Mouse (Mus musculus) lung, postnatal 25 days (tissue): ENCODE measurements around the gene Paqr8.
"Not testable (repeated sequence)": the region's sequence is repeated elsewhere in the genome, so short reads cannot be mapped to it uniquely, and the experiment has no call there.

Experiments
- DNase-seq: peaks from one replicate; pipeline ENCODE4 v3.0.0; 2022; ENCODE audit warnings: low spot score

Paqr8 gene

DNA sequence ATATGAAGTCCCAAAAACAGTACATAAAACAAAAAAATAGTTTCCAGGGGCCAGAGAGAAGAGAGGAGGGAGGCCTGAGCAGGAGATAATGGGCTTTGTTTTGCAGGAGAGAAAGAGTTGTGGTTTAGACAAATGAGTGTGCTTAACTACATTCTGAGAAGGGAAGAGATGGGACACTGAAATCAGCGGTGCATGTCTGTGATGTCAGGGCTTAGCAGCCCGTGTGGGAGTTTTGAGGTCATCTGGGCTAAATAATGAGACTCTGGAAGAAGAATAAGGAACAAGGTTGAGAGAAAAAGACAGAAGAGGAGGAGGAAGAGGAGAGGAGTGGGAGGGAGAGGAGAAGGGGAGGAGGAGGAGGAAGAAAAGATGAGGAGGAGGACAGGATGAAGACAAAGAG lies 21.7 kb downstream of the Paqr8 start:
- DNase-seq: no peak

DNA sequence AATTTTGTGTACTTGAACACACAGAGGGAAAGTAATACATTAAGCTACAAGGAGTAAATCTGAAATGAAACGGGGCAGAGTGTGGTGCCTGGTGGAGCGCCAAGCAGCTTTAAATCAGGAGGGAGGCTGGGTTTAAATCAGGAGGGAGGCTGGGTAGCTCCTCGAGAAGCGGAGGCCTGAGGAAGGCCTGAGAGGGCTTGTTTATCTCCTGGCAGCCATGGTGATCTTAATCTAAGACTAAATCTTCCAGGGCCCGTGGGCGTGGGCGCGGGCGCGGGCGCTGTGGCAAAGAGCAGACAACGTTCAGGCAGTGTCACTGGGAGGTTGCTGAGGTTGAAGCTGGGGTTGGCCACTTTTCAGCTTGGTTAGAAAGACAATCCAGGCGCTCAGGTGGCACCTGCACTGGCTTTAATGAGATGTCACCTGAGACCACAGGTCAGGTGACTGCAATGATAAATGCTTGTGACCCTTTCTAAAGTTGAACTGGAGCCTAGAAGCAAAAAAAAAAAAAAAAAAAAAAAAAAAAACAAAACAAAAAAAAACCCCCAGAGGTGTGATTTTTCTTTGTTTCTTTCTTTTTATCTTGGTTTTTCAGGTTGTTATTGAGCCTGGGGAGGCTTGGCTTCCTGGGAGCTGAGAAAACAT lies 22.2 kb downstream of the Paqr8 start:
- DNase-seq: no peak

DNA sequence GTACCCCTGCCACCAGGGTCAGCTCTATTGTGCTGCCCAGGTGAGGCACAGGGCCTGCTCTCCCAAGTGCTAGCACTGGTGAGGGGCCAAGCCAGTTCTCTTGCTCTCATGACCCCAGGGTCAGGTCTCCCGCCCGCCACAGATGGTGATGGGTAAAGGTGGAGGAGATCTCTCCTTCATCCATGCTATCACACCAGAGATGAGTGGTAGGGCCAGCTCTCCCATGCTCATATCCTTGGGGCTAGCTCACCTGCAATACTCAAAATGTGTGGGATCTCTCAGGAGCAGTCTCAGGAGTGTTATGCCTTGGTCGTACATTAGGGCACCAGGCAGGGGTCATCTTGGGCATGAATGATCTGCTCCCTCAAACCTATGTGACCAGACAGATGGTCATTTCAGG lies 24.4 kb downstream of the Paqr8 start:
- DNase-seq: no peak

GRCm38 (mm10) chr1:20915608-20916007 lies 25.2 kb downstream of the Paqr8 start:
- DNase-seq: no peak

GRCm38 (mm10) chr1:20917496-20918050 lies 27.2 kb downstream of the Paqr8 start:
- DNase-seq: no peak

DNA sequence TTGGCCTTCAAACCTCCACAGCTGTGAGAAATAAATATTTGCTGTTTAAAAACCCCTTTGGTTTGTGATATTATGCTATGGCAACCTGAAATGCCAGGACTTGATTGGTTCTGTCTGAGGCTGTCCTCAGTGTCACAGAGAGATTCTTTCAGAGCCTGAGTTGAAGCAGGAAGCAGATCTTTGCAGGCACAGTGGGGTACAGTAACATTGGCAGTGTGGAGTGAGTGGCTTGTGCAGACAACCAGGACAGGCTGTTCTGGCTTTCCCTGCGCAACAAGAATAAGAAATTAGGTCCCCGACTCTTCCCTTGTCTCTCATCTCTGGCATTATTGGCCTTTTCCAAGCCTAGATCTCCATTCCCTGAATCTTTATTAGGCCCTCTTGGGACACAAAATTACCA lies 29.3 kb downstream of the Paqr8 start:
- DNase-seq: no peak

- peak; percentile 37 for DNase-seq
These were observed 30.7 kb downstream of the Paqr8 start for GRCm38 (mm10) chr1:20921081-20921528.

DNA sequence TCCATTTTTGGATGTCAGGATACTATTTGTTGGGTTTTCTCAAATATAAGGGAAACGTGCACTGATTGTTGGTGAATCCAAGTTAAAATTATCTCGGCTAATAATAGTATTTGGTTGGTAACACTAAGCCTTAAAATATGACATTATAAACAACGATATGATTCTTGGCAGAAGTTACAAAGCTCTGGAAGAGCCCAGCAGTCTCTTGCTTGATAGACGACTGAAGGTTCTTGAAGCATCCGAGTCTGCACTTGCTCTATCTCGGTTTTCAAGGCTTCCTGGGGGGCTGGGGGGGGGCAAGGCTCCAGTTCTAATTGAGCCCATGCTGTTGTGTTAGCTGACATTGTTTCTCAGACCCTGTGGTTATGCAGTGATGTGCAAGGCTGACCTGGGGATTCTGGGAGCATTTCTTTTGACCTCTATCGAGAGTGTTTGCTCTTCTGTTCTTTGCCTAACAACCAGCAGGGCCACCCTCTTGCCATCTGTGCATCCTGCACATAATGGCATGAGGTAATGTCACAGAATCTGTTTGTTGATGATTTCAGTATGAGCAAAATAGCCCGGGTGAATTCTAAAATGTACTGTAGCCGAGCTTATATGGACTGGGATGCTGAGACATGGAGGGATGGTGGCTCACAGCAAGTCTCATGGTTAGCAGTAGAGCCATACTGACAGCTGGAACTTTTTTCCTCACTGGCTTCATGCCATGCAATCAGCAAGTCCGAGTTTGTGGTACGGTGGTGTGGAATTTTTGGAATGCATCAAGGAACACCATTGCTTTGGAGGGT lies 32.4 kb downstream of the Paqr8 start:
- peak; percentile 30 for DNase-seq

DNA sequence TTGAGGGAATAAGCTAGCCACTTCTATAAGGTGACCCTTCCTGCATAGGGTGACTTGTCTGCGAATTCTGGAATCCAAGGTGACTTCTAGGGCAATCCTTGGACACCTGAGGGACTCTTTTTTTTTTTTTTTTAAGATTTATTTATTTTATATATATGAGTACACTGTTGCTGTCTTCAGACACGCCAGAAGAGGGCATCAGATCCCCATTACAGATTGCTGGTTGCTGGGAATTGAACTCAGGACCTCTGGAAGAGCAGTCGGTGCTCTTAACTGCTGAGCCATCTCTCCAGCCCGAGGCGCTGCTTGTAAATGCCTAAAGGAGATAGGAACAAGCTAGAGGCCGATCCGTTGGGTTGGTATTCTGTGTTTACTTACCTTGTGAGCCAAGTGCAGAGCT lies 34.9 kb downstream of the Paqr8 start:
- DNase-seq: not testable (repeated sequence)

GRCm38 (mm10) chr1:20925926-20926325 lies 35.5 kb downstream of the Paqr8 start:
- no peak for DNase-seq

DNA sequence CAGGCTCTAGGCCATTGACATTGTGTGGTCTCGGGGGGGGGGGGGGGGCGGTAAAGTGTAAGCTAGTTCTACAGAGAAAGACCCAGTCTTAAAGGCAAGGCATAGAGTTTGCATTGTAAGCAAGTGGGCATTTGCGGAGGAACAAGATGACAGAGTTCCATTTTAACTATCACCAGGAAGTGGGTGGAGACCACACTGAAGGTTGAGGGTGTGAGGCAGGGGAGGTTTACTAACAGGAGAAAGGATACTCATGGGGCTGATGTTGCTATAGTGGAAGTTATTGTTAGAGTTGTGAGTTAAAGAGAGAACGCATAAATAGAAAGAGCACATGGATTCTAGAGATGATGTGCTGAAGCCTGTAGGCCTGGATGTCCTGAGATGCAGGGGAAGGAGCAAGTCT lies 36.0 kb downstream of the Paqr8 start:
- DNase-seq: no peak

GRCm38 (mm10) chr1:20928487-20928886 lies 38.1 kb downstream of the Paqr8 start:
- DNase-seq: no peak

- peak; percentile 64 for DNase-seq
These were observed 43.1 kb downstream of the Paqr8 start for GRCm38 (mm10) chr1:20933457-20933856.

- DNase-seq: no peak
These were observed 44.7 kb downstream of the Paqr8 start for GRCm38 (mm10) chr1:20935106-20935505.

GRCm38 (mm10) chr1:20939046-20939445 lies 48.6 kb downstream of the Paqr8 start:
- peak; percentile 68 for DNase-seq

DNA sequence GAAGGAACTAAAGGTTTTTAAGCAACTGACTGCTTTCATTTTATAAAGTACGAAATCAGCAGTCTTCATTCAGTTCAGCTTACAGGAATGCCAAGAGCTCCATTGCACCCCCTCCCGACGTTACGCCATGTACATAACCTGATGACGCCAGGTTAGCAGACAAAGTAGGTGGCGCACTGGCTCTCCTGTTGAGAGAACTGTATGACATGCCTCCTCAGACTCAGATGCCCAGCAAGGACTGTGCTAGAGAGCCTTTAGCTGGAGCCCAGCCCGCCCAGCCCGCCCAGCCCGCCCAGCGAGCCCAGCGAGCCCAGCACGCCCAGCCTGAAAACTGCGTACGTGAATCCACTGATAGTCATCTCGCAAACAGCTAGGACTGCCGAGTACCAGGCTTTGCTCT lies 49.7 kb downstream of the Paqr8 start:
- peak; percentile 79 for DNase-seq

- DNase-seq: no peak
These were observed 50.9 kb downstream of the Paqr8 start for GRCm38 (mm10) chr1:20941322-20941721.

DNA sequence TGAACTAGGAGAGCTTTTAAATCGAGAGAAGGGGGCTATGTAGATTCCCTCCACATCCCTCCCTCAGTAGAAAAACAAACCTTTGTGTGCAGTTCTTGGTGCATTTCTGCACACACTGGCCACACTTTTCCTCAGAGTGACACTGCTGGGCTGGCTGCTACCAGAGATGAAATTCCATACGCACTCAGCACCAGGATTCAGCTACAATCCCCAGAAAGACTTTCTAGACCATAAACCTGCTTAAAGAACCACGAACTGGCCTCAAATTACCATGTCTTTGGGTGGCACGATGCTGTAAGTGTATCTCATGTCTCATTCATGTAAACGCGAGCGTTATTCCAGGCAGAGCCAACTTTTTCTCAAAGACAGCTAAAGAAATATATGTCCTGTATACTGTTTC lies 51.5 kb downstream of the Paqr8 start:
- no peak for DNase-seq

GRCm38 (mm10) chr1:20943016-20943415 lies 52.6 kb downstream of the Paqr8 start:
- no peak for DNase-seq

DNA sequence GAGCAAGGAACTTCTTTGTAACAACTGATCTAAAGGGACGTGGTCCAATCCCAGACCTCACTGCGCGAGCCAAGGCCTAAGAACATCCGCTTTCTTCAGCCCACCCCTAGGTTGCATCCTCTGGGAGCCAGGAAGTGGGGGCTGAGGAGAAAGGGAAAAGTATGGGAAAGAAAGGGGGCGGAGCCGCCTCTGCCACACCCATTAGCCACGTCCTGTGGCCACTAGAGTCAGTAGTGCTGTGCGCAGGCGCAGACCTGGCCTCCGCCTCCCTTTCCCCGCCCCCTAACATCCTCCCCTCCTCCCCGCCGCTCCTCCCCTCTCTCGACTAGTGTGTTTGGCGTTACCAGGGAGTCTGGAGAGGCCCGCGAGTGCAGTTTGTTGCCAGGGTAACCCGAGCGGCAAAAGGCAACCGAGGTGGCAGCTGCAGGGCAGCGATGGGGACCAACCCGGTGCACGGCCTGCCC lies 60.9 kb downstream of the Paqr8 start, which contains the start of gene Efhc1:
Efhc1 (plus strand) TSS at position 327 of the 464 bp plus-strand sequence.
- peak; percentile 93 for DNase-seq

- DNase-seq: no peak
These were observed 61.4 kb downstream of the Paqr8 start for GRCm38 (mm10) chr1:20951799-20952198.

DNA sequence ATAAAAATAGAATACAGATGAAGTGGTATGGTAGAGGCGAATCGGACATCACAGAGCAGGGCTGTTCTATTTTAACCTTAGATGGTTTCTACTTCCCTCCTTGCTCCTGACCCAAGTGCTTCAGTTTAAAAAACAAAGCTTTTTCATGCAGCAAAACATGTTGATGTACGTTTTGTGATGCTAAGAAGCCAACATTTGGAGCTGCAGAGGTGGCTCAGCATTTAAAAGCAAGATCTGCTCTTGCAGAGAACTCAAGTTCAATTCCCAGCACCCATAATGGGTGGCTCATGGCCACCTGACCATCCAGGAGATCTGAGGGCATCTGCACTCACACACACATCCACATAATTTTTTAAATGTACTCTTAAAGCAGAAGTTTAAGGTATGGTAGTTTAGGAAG lies 64.5 kb downstream of the Paqr8 start:
- no peak for DNase-seq

- no peak for DNase-seq
These were observed 79.2 kb downstream of the Paqr8 start for GRCm38 (mm10) chr1:20969642-20970041.
